Mouse (Mus musculus): ENCODE results near the gene Rhbdf1. TPM values are rescaled to one million over a fixed set of nuclear protein-coding genes. Genes with fewer than 3 reads are reported as not detected.

Rhbdf1 gene
- total and polyA plus RNA-seq, 2 experiments from 2014 or later, result 22.9 to 65.4 TPM

DNA sequence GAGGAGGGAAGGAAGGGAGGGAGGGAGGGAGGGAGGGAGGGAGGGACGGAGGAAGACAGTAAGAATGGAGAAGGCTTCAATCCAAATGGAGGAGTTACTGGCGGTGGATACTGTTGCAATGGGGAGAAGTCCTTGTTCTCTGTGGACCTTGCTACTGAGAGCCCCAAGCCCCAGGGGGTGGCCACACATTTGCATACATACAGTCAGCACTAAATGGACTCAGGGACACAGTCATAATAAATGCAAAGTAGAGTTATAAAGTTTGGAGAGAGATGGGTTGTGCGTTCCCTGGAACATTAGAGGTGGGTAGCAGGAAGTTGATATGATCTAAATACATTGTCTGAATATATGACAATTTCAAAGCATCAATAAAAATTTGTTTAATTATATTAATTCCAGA, 36.1 kb downstream of the Rhbdf1 start:
- H3K9ac ChIP-seq (replicated peaks; ENCODE audit: low read length), result no peak overlapping the region
- H3K36me3 ChIP-seq (ENCODE audit: insufficient read depth, low read length), result no peaks in the 10 kb centered on the region
- no peaks in the 10 kb centered on the region for H3K9me3 ChIP-seq (ENCODE audit: low read length)
- H3K27ac ChIP-seq, result no peak overlapping the region
- no peak for TF ChIP-seq CTCF (IDR thresholded peaks at IDR 0.05; ENCODE audit: low read depth)
- WGBS, result 75% methylated on average over 3 of the region's 3 CpGs
- DNase-seq (ENCODE audit: low spot score) (no peak), ATAC-seq (no peak)
- 0 out of 2 replicates have a peak, but pooled peaks cover 4% of the 10 kb centered on the region for H3K4me1 ChIP-seq (ENCODE audit: insufficient read depth, low read length)
- H3K4me2 ChIP-seq (ENCODE audit: low read depth, low read length), result no peak overlapping the region
- no peak overlapping the region for H3K4me3 ChIP-seq (ENCODE audit: low read length)
- no peaks in the 10 kb centered on the region for H3K27me3 ChIP-seq (ENCODE audit: insufficient read depth, low read length)

DNA sequence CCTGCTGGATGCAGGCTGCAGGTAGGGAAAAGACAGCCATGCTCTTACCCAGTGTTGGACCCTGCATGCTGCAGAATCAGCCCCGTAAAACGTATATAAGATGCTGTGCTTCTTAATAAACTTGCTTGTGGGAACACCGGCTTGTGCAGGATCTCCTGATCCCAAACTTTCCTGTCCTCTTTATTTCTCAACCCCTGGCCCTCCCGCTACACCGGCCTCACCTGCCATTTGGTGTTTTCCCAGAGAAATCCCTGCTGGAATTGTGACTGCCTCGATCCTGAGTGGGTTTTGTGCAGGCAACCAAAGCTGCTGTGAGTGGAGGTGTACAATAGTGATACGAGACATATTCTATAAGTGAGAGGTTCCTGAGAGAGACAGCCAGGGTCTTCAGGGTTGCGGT, 37.6 kb downstream of the Rhbdf1 start:
- no peak overlapping the region for H3K4me3 ChIP-seq (ENCODE audit: low read length)
- DNase-seq (ENCODE audit: low spot score), result no peak
- TF ChIP-seq CTCF (IDR thresholded peaks at IDR 0.05; ENCODE audit: low read depth), result no peak
- H3K9me3 ChIP-seq (ENCODE audit: low read length), result no peaks in the 10 kb centered on the region
- no peak overlapping the region for H3K27ac ChIP-seq
- H3K4me1 ChIP-seq (ENCODE audit: insufficient read depth, low read length), result no peaks in the 10 kb centered on the region
- no peaks in the 10 kb centered on the region for H3K36me3 ChIP-seq (ENCODE audit: insufficient read depth, low read length)
- H3K4me2 ChIP-seq (ENCODE audit: low read depth, low read length), result no peak overlapping the region
- ATAC-seq, result no peak
- no peaks in the 10 kb centered on the region for H3K27me3 ChIP-seq (ENCODE audit: insufficient read depth, low read length)
- no peak overlapping the region for H3K9ac ChIP-seq (replicated peaks; ENCODE audit: low read length)
- 90% methylated on average over 8 of the region's 8 CpGs for WGBS

DNA sequence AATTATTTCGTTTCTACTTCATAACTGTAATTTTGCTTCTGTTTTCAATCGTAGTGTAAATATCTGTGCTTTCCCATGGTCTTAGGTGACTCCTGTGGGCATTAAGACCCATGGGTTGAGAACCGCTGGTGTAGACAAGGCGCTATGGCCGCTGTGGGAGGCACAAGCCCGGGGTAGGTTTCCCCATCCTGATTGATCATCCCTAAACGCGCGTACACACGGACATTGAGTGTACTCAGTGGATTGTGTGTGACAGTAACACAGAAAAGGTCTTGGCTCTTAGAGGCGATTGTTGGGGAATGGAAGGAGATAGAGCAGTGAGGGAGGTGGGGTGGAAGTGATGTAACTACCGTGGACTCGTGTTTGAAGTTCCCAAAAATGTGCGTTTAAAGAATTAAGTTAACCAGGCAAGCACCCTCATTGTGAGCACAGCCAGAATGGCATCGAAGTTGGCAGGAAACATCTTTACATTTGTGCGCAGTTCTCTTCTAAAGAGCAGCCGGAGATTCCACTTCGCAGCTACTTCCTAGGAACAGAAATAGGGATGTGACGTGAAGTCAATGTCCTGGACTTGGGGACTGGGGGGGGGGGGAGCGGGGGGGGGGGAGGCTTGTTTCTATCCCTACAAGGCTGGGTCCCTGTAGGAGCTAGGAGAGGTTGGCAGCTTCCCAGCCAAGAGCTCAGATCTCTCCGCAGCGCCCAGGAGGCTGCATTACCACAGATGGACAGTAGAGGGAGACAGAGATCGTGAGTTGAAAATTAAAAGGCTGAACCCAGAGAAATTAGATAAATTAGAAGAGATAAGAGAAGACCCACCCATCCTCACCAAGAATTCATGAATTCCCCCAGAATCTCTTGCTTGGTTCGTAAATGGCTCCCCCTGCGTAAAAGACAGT, 39.9 kb downstream of the Rhbdf1 start:
- ATAC-seq, result peak; percentile 81

DNA sequence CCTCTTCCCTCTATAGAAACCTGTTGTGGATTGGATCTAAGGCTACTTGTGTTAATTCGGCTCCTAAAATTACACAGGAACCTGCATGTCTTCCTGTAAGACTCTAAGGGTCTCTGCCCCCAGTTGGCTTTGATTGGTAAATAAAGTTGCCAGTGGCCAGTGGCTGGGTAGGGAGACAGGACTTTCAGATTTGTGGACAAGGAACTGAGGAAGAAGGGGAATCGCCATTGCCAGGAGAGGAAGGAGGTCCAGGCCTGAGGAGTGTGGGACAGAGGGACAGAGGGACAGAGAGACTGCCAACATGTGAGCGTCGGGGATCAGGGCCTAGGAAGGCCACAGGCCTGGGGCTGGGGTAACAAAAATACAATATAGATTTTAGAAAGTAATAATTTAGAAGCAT, 40.9 kb downstream of the Rhbdf1 start:
- Histone ChIP-seq H3K9me3 (ENCODE audit: low read length) (no peaks in the 10 kb centered on the region), H3K27ac (no peak overlapping the region), H3K4me2 (ENCODE audit: low read depth, low read length) (no peak overlapping the region), H3K4me3 (ENCODE audit: low read length) (no peak overlapping the region), H3K27me3 (ENCODE audit: insufficient read depth, low read length) (no peaks in the 10 kb centered on the region), H3K9ac (replicated peaks; ENCODE audit: low read length) (no peak overlapping the region), H3K36me3 (ENCODE audit: insufficient read depth, low read length) (no peaks in the 10 kb centered on the region), H3K4me1 (ENCODE audit: insufficient read depth, low read length) (no peaks in the 10 kb centered on the region)
- 79% methylated on average over 4 of the region's 4 CpGs for WGBS
- no peak for DNase-seq (ENCODE audit: low spot score)
- TF ChIP-seq CTCF (IDR thresholded peaks at IDR 0.05; ENCODE audit: low read depth), result no peak
- ATAC-seq, result no peak

More for the DNA sequence above, 39.9 kb downstream of the Rhbdf1 start:
- no peaks in the 10 kb centered on the region for H3K4me1 ChIP-seq (ENCODE audit: insufficient read depth, low read length)
- H3K9me3 ChIP-seq (ENCODE audit: low read length), result no peaks in the 10 kb centered on the region
- no peak overlapping the region for H3K4me3 ChIP-seq (ENCODE audit: low read length)
- peak; percentile 94 for DNase-seq (ENCODE audit: low spot score)
- H3K27ac ChIP-seq, result no peak overlapping the region
- WGBS, result 40% methylated on average over 25 of the region's 25 CpGs
- no peaks in the 10 kb centered on the region for H3K36me3 ChIP-seq (ENCODE audit: insufficient read depth, low read length)
- H3K27me3 ChIP-seq (ENCODE audit: insufficient read depth, low read length), result no peaks in the 10 kb centered on the region
- peak; percentile 91 for TF ChIP-seq CTCF (IDR thresholded peaks at IDR 0.05; ENCODE audit: low read depth)
- no peak overlapping the region for H3K9ac ChIP-seq (replicated peaks; ENCODE audit: low read length)
- H3K4me2 ChIP-seq (ENCODE audit: low read depth, low read length), result 0 out of 2 replicates have a peak overlapping the region, but pooled peaks have one; percentile 27

DNA sequence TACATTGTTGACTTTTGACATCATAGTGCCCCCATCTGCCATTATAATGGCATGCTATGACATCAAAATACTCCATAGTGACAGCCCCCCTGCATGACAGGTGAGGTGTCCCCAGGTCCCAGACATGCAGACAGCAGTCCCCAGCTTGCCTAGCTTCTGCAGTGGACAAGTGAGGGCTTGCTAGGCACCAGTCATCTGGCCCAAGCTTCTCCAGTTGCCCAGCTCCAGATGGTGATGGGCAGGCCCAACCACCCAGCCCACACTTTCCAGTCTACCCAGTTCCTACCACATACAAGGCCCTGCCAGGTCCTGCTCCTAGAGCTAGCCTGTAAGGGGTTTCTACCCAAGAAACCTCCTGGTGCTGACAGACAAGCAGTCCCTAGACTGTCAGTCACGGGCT, 43.6 kb downstream of the Rhbdf1 start:
- Histone ChIP-seq H3K4me2 (ENCODE audit: low read depth, low read length) (no peak overlapping the region), H3K36me3 (ENCODE audit: insufficient read depth, low read length) (no peaks in the 10 kb centered on the region), H3K4me3 (ENCODE audit: low read length) (no peak overlapping the region), H3K4me1 (ENCODE audit: insufficient read depth, low read length) (no peaks in the 10 kb centered on the region), H3K9ac (replicated peaks; ENCODE audit: low read length) (no peak overlapping the region), H3K27me3 (ENCODE audit: insufficient read depth, low read length) (no peaks in the 10 kb centered on the region), H3K9me3 (ENCODE audit: low read length) (no peaks in the 10 kb centered on the region), H3K27ac (no peak overlapping the region)
- DNase-seq (ENCODE audit: low spot score), result no peak
- TF ChIP-seq CTCF (IDR thresholded peaks at IDR 0.05; ENCODE audit: low read depth), result no peak
- no peak for ATAC-seq
- 91% methylated on average over 1 of the region's 1 CpGs for WGBS

DNA sequence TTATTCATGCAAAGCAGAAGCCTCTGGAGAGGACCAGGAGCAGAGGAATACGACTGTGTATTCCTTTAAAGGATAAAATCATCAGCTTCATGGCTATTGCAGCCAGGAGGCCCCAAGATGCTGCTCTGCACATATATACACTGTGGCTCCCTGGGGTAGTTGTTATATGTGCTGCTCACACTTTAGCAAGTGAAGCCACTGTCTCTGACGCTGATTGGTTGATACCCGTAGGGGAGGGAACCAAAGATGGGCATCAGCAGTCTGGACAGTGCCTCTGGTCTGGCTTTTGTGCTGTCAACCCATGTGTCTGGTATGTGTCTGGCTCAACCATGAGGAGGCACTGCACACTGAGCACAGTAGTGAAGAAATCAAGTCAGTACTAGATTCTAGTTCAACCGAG, 55.4 kb downstream of the Rhbdf1 start:
- no peak for ATAC-seq

More for the DNA sequence above, 55.4 kb downstream of the Rhbdf1 start:
- no peak overlapping the region for H3K4me2 ChIP-seq (ENCODE audit: low read depth, low read length)
- H3K4me3 ChIP-seq (ENCODE audit: low read length), result no peak overlapping the region
- no peak for TF ChIP-seq CTCF (IDR thresholded peaks at IDR 0.05; ENCODE audit: low read depth)
- WGBS, result 80% methylated on average over 4 of the region's 4 CpGs
- H3K27ac ChIP-seq, result no peak overlapping the region
- no peaks in the 10 kb centered on the region for H3K27me3 ChIP-seq (ENCODE audit: insufficient read depth, low read length)
- no peaks in the 10 kb centered on the region for H3K9me3 ChIP-seq (ENCODE audit: low read length)
- no peak for DNase-seq (ENCODE audit: low spot score)
- peaks cover 2% of the 10 kb centered on the region; the same call in 1 of the 2 replicates for H3K4me1 ChIP-seq (ENCODE audit: insufficient read depth, low read length)
- H3K9ac ChIP-seq (replicated peaks; ENCODE audit: low read length), result no peak overlapping the region
- H3K36me3 ChIP-seq (ENCODE audit: insufficient read depth, low read length), result no peaks in the 10 kb centered on the region
